Mouse (Mus musculus) heart, postnatal 0 days (tissue): ENCODE measurements around the gene Smim8.
"Not testable (repeated sequence)": the region's sequence is repeated elsewhere in the genome, so short reads cannot be mapped to it uniquely, and the experiment has no call there.

Source experiments
- CTCF ChIP-seq: IDR thresholded peaks from 2 replicates; pipeline ENCODE4 v1.5.1; 2016; ENCODE audit warnings: antibody characterized with exemption, control low read depth, low read depth
- EP300 ChIP-seq: IDR thresholded peaks from 2 replicates; pipeline ENCODE4 v1.6.1; 2016; ENCODE audit warnings: antibody characterized with exemption, low read depth

DNA sequence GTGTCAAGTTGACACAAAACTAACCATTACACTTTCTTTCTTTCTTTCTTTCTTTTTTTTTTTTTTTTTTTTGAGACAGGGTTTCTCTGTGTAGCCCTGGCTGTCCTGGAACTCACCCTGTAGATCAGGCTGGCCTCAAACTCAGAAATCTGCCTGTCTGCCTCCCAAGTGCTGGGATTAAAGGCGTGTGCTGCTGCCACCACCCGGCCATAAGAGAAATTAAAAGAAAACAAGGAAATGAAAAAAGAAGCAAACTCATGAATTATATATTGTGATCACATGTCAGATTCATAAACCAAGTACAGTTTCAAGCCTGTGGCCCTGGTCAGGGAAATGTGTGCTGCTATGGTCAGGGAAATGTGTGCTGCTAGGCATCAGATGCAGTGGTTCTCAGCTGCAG, 44.8 kb downstream of the Smim8 start:
- peak; percentile 27 for TF ChIP-seq CTCF
- TF ChIP-seq EP300 = not testable (repeated sequence)
